Mouse (Mus musculus) inflammation-experienced regulatory T-cells (primary cell): ENCODE measurements around the gene Abi3bp. TPM values are rescaled to one million over a fixed set of nuclear protein-coding genes. Genes with fewer than 3 reads are reported as not detected.

Experiments
- polyA plus RNA-seq, 2 experiments: library from polyadenylated mRNA; unstranded; fragments of 100-300 nt; shearing (Covaris generic); gene quantifications; one replicate each; pipeline ENCODE4 v1.2.1; 2017

The Abi3bp gene
- under 1 TPM; 0.18 to 0.80 TPM for polyA plus RNA-seq

DNA sequence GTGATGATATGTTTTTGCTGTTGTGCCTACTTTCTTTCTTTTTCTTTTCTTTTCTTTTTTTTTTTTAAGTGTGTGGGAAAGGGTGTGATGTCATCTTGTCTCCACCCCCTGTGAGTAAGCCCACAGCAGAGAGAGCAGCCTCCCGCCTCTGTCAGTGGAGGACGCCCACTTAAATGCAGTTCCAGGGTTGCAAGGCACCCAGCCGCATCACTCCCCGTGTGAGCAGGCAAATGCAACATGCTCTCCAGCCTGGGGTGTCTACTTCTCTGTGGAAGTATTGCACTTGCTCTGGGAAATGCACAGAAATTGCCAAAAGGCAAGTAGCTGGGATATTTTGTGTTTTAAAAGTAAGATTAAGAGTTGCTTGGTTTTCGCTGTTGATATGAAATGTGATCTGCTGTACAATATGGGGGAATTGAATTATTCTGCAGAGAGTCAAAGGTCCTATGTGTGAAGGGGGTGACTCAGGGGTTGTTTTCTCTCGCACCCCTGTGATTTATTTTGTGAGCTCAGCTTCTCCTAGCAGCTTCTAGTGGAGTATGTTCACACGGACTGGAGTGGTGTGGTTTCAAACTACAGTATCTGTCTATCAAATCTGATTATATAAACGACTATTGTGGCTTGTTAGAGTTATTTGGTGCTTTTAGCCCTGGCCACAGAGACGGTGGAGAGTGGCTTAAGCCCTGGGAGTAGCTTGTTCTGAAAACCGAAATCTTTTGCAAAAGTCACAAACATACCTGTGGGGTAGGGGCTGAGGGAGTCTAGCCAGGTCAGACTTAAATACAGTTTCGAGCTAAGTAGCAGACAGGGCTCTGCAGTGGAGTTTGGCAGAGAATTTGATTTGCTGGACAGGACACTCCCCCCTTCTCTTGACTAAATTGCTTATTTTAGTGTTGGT, at the start of gene Abi3bp:
TSS of gene Abi3bp (plus strand) at position 202 of the 898 bp plus-strand sequence.

DNA sequence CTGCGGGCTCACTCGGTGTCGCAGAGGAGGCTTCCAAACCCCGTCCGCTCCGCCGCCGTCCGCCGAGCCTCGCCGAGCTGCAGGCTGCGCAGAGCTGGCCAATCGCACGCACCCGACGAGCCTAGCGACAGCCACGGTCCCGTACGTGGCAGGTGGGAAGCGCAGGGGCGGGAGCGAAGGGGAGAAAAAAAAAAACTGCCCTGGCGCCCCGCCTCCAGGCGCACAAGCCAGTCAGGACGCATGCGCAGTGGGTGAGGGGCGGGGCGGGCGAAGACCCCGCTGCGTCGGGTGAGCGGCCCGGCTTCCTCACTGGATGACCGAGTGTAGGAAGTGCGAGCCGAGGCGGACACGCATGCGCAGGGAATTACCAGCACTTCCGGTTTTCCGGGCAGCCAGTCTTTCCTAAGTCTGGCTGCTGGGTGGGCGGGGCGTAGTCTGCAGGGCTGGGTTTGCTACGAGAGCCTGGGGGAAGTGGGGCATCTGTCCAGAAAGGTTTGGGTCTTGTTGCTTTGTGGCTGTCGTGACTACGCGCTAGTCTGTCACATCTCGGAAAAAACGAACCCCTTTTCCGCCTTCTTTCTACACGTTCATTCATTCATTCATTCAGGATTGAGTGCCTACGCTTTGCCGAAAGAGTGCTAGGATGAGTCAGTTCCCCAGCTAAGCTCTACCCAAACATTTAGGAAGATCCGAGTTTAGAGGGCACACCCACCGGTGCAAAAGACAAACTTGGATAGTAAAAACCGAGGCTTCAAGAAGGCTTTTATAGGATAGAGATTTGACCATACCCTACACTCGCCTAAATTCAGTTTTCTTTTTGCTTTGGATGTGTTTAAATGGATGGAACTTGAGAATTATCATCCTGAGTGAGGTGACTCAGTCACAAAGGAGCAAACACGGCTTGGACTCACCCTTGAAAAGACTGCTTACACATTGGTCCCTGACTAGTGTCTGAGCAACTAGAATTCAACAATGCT, 239.8 kb downstream of the Abi3bp start, which contains the start of gene Tfg:
TSS of gene Tfg (minus strand) at position 227 of the 977 bp plus-strand sequence.

Other genes with a start within 250 kb of the Abi3bp start
- 10 to 100 TPM; 63.0 to 63.1 TPM for gene Tfg, start 239.6 kb downstream of the Abi3bp start, polyA plus RNA-seq